Mouse (Mus musculus): ENCODE measurements around the gene Rnf38. TPM values are rescaled to one million over a fixed set of nuclear protein-coding genes. Genes with fewer than 3 reads are reported as not detected.

Rnf38 gene
- 38.9 and 40.6 TPM in 2 replicates for polyA plus RNA-seq (2015; fragmentation: Nextera tagmentation; extraction: Ambion mirVana)

DNA sequence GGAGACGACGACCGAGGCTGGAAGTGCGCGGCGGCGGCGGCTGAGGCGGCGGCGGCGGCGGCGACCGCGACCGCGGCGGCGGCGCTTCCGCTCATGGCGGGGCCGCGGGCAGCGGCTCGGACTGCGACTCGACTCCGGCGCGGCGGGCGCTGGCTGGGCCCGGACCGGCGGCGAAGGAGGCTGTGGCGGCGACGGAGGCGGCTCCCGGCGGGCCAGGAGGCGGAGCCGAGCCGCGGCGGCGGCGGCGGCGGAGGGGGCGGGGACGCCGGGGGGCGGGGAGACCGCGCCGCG lies at the start of gene Rnf38:
Gene Rnf38, minus strand, starts transcription at position 77 of the 291 bp plus-strand sequence.
- no peak for ATAC-seq (replicated peaks)
- H3K9ac ChIP-seq: peak within 1 kb of the TSS; percentile 84
- no peaks in the 10 kb centered on the region for H3K9me3 ChIP-seq
- no peaks in the 10 kb centered on the region for H3K36me3 ChIP-seq (replicated peaks)
- H3K27me3 ChIP-seq (replicated peaks): no peaks in the 10 kb centered on the region
- H3K4me3 ChIP-seq: peak within 1 kb of the TSS; percentile 53
- WGBS: 0% methylated on average over 6 of the region's 61 CpGs
- peaks cover 34% of the 10 kb centered on the region for H3K4me1 ChIP-seq
- H3K4me2 ChIP-seq: peak within 1 kb of the TSS; percentile 80
- H3K27ac ChIP-seq: peak within 1 kb of the TSS; percentile 85

DNA sequence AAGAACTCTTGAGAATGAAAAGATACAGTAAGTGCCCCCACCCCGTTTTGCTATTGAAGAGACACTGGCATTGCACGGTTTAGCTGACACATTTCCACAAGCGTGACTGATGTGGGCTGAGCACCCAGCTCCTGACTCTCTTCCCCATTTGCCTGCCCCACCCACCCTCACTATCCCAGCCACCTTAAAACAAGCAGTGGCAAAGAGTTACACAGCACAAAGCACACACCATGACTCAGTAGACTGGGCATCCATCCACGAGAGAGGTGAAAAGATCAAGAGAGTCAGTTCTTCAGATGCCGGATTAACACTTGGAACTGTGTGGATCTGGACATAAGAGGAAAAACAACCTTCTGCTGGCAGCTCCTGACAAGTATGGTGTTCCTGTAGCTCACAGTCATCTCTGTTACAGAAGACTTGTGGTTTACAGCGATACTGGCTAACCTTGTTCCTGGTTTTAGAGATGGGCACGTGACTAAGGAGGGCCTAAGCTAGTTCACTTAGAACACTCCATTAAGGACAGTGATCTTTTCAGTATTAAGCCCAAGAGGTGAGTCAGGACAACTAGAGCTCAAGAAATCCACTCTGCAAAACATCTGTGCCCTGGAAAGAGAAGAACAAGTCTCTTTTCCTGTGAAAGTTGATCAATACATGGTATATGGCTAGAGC lies 48.1 kb upstream of the Rnf38 start:
- no peak overlapping the region for H3K4me3 ChIP-seq
- 69% methylated on average over 7 of the region's 7 CpGs for WGBS
- no peak for ATAC-seq (replicated peaks)
- no peaks in the 10 kb centered on the region for H3K9me3 ChIP-seq
- no peaks in the 10 kb centered on the region for H3K27me3 ChIP-seq (replicated peaks)
- no peak overlapping the region for H3K27ac ChIP-seq
- H3K9ac ChIP-seq: no peak overlapping the region
- no peak overlapping the region for H3K4me2 ChIP-seq
- no peaks in the 10 kb centered on the region for H3K4me1 ChIP-seq
- no peaks in the 10 kb centered on the region for H3K36me3 ChIP-seq (replicated peaks)

DNA sequence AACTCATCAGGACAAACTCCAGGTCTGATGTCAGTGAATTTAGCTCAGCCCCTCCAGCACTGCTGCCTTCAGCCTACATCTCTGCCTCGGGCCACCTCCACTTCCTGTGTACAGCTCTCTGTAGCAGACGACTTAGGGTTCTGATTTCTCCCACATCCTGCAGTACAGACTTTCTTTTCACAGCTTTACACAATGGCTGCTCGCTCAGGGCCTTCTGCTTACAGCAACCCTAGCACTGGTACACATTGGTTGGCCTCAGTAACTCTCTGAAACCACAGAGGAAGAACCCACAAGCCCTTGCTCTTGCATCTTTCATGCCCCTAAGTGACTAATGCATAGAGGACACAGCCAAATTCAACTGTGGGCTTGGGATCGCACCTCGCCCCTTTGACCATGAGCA lies 37.5 kb upstream of the Rnf38 start:
- no peak overlapping the region for H3K4me2 ChIP-seq
- H3K4me3 ChIP-seq: no peak overlapping the region
- H3K36me3 ChIP-seq (replicated peaks): no peaks in the 10 kb centered on the region
- 75% methylated on average over 5 of the region's 5 CpGs for WGBS
- no peak overlapping the region for H3K9ac ChIP-seq
- H3K4me1 ChIP-seq: no peaks in the 10 kb centered on the region
- no peak overlapping the region for H3K27ac ChIP-seq
- no peaks in the 10 kb centered on the region for H3K9me3 ChIP-seq
- ATAC-seq (replicated peaks): no peak
- no peaks in the 10 kb centered on the region for H3K27me3 ChIP-seq (replicated peaks)

DNA sequence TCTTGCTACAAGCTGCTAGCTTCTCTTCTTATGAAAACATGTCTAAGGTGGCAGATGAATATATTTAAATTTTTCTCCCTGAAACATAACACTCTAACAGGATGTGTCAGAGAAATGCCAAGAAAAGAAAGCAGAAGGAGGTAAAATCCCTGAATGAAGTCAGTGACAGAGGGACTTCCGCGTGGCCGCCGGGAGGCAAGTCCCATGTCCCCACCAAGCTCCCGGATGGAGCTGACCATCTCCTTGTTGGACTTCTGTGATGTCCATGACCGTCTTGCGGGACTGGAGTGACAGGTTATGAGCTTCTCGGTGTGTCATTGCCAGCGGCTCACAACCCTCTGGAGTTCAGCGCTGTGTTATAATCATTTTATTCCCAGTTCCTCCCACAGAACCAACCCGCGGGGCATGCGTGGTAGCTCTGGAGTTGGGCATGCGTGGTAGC lies 35.8 kb upstream of the Rnf38 start:
- no peak overlapping the region for H3K4me3 ChIP-seq
- no peaks in the 10 kb centered on the region for H3K4me1 ChIP-seq
- H3K4me2 ChIP-seq: no peak overlapping the region
- H3K9ac ChIP-seq: no peak overlapping the region
- no peak overlapping the region for H3K27ac ChIP-seq
- ATAC-seq (replicated peaks): no peak
- H3K27me3 ChIP-seq (replicated peaks): no peaks in the 10 kb centered on the region
- no peaks in the 10 kb centered on the region for H3K9me3 ChIP-seq
- 92% methylated on average over 14 of the region's 14 CpGs for WGBS
- no peaks in the 10 kb centered on the region for H3K36me3 ChIP-seq (replicated peaks)

DNA sequence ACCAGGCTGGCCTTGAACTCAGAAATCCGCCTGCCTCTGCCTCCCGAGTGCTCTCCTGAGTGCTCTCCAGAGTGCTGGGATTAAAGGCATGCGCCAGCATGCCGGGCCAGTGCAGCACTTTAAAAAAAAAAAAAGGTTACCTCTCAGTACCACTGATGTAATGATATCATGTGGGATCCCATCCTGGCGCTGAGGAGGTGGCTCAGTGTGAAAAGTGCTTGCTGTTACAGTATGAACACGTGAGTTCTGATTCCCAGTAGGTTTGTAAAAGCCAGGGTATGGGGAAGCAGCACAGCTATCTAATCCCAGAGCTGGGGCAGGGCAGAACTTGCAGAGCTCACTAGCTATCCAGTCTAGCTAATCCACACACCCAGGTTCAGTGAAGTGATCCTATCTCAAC lies 33.8 kb upstream of the Rnf38 start:
- Histone ChIP-seq H3K4me1 (no peaks in the 10 kb centered on the region), H3K4me2 (no peak overlapping the region), H3K9ac (no peak overlapping the region), H3K36me3 (replicated peaks) (no peaks in the 10 kb centered on the region), H3K4me3 (no peak overlapping the region), H3K27ac (no peak overlapping the region), H3K27me3 (replicated peaks) (no peaks in the 10 kb centered on the region), H3K9me3 (no peaks in the 10 kb centered on the region)
- ATAC-seq (replicated peaks): no peak
- 91% methylated on average over 6 of the region's 6 CpGs for WGBS

DNA sequence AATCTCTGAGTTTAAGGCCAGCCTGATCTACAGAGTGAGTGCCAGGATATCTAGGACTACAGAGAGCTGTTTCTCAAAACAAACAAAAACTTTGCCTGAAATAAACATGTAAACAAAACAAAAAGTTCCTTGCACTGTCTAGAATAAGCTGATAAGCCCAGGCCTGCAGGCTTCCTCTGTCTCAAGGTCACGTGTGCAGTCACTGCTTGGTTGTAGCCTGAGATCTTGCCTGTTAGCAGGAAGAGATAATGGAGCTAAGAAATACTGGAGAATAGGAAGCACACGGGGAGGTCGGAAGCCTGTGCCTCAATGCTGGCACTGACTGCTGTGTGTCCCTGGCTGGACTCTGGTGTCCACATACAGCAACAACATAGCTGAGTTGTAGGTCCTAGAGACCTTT lies 31.9 kb upstream of the Rnf38 start:
- no peak overlapping the region for H3K9ac ChIP-seq
- ATAC-seq (replicated peaks): no peak
- no peaks in the 10 kb centered on the region for H3K9me3 ChIP-seq
- H3K27ac ChIP-seq: no peak overlapping the region
- H3K27me3 ChIP-seq (replicated peaks): no peaks in the 10 kb centered on the region
- 88% methylated on average over 3 of the region's 3 CpGs for WGBS
- H3K4me2 ChIP-seq: no peak overlapping the region
- no peaks in the 10 kb centered on the region for H3K36me3 ChIP-seq (replicated peaks)
- no peaks in the 10 kb centered on the region for H3K4me1 ChIP-seq
- H3K4me3 ChIP-seq: no peak overlapping the region

DNA sequence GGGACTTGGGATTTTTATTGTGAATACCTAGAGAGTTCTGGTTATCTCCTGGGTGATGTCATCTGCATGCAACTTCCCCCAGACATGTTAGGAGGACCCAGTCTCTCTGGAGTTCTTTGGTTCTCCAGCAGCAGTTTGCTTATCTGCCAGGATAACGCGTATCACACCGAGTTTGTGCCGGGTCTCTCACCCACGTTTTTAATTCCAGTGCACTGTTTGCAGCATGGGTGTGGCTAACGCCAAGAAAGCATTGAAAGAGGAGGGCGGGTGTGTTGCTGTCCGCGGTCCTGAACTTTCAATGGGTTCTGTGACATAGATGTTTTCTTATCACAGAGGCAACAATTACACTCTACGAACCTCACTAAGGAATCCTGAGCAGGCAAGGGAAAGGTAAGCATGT lies 26.7 kb upstream of the Rnf38 start:
- H3K36me3 ChIP-seq (replicated peaks): no peaks in the 10 kb centered on the region
- no peaks in the 10 kb centered on the region for H3K9me3 ChIP-seq
- no peak overlapping the region for H3K27ac ChIP-seq
- H3K9ac ChIP-seq: no peak overlapping the region
- no peak overlapping the region for H3K4me3 ChIP-seq
- no peaks in the 10 kb centered on the region for H3K4me1 ChIP-seq
- 4% methylated on average over 10 of the region's 10 CpGs for WGBS
- ATAC-seq (replicated peaks): no peak
- no peaks in the 10 kb centered on the region for H3K27me3 ChIP-seq (replicated peaks)
- H3K4me2 ChIP-seq: no peak overlapping the region

DNA sequence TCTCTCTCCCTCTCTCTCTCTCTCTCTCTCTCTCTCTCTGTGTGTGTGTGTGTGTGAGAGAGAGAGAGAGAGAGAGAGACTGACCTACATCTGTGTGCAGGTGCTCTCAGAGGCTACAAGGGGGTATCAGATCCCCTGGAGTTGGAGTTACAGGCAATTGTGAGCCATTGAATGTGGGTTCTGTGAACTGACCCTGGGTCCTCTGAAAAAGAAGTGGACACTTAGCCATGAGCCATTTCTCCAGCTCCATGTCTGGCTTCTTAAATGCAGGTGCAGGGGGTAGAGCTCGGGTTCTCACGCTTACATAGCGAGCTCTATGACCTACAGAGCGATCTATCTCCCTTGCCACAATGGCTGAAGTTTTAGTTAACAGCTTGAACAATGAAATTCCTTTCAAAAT lies 25.5 kb upstream of the Rnf38 start:
- no peak for ATAC-seq (replicated peaks)
- H3K9me3 ChIP-seq: no peaks in the 10 kb centered on the region
- no peak overlapping the region for H3K4me2 ChIP-seq
- no peak overlapping the region for H3K27ac ChIP-seq
- no peak overlapping the region for H3K4me3 ChIP-seq
- WGBS: 86% methylated on average over 4 of the region's 4 CpGs
- H3K36me3 ChIP-seq (replicated peaks): no peaks in the 10 kb centered on the region
- H3K4me1 ChIP-seq: no peaks in the 10 kb centered on the region
- no peak overlapping the region for H3K9ac ChIP-seq
- no peaks in the 10 kb centered on the region for H3K27me3 ChIP-seq (replicated peaks)

DNA sequence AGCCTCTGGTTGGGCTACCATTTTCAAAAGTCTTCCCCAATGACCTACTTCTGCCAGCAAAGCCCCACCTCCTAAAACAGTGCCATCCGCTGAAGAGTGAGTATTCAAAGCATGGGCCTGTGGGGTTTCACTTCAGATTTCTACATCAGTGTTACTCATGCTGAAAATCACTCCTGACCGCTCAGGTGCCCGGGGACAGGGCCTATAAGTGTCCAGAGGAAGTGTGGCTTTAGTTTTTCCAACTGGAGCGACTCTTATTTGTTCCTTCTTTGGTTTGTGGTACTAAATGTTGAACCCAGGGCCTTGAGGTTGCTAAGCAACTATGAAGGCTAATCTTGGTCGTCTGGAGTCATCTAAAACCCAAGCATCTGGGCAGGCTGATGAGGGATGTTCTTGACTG lies 21.0 kb upstream of the Rnf38 start:
- Histone ChIP-seq H3K27me3 (replicated peaks) (no peaks in the 10 kb centered on the region), H3K9me3 (no peaks in the 10 kb centered on the region), H3K4me2 (no peak overlapping the region), H3K27ac (no peak overlapping the region), H3K4me3 (no peak overlapping the region), H3K36me3 (replicated peaks) (no peaks in the 10 kb centered on the region), H3K4me1 (peaks cover 20% of the 10 kb centered on the region), H3K9ac (no peak overlapping the region)
- 79% methylated on average over 5 of the region's 5 CpGs for WGBS
- ATAC-seq (replicated peaks): no peak

DNA sequence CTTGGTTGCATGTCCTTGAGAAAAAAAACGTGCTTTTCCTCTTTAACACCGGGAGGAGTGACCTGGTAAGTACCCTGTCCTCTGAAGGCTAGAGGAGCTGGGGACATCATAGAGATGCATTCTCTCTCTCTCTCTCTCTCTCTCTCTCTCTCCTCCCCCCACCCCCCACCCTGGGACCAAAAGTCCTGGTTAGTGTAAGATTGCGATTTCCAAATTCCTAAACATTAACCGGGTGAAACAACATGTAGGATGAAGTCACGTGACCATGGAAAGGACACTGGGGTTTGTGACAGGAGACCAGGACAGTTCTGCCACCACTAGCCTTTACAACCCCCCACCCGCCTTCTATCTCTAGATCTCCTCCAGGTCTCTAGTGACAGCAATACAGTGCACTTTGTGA lies 19.6 kb upstream of the Rnf38 start:
- H3K4me2 ChIP-seq: peak overlapping the region; percentile 23; the same call in 1 of the 2 replicates
- H3K36me3 ChIP-seq (replicated peaks): no peaks in the 10 kb centered on the region
- 10% methylated on average over 6 of the region's 6 CpGs for WGBS

DNA sequence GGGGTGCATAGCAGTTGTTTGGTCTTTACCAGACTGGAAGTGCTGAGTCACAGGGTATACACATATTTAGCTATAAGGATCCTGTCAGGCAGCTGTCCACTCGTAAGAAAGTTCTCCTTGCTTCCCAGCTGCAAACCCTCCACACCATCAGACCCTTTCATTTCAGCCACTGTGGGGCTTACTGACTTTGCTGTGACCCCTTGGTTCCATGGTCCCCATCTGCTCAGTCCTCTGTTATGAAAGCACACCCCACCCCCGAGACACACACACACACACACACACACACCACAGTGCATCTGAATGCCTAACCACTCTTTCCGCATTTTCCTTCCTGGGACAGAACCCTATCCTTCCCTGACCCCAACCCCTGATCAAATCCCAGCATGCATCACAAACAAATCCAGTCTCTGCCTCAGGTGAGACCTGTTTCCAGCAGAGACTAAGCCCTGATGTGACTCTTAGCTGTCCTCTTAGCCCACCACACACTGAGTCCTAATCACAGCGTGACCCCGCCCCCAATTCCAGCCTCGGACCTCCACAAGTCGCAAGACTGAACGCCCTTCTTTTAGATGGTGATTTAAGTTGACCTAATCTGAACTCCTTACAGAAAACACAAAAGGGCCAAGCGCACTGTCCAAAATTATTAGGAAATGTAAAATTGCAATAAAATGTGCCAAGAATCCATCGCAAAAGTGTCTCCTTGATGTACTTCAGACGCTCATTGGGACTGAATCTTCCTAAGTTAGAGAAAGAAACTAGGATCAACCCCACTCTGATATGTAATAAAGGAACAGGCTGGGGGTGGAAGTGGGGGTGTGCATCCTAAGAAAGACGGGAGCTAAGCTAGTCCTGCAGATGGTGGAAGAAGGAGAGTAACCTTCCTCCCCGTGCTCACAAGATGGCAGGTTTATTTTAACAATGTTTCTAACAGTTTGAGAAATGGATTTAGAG lies 18.7 kb upstream of the Rnf38 start:
- Histone ChIP-seq H3K4me1 (peaks cover 38% of the 10 kb centered on the region), H3K27me3 (replicated peaks) (no peaks in the 10 kb centered on the region), H3K4me2 (peak overlapping the region; percentile 23; the same call in 1 of the 2 replicates), H3K9ac (no peak overlapping the region), H3K4me3 (no peak overlapping the region), H3K36me3 (replicated peaks) (no peaks in the 10 kb centered on the region), H3K9me3 (no peaks in the 10 kb centered on the region), H3K27ac (no peak overlapping the region)
- ATAC-seq (replicated peaks): no peak
- WGBS: 11% methylated on average over 13 of the region's 13 CpGs

More for the DNA sequence above, 19.6 kb upstream of the Rnf38 start:
- no peak overlapping the region for H3K27ac ChIP-seq
- no peak overlapping the region for H3K9ac ChIP-seq
- H3K4me1 ChIP-seq: peaks cover 30% of the 10 kb centered on the region
- H3K4me3 ChIP-seq: no peak overlapping the region
- no peak for ATAC-seq (replicated peaks)
- H3K9me3 ChIP-seq: no peaks in the 10 kb centered on the region
- no peaks in the 10 kb centered on the region for H3K27me3 ChIP-seq (replicated peaks)

DNA sequence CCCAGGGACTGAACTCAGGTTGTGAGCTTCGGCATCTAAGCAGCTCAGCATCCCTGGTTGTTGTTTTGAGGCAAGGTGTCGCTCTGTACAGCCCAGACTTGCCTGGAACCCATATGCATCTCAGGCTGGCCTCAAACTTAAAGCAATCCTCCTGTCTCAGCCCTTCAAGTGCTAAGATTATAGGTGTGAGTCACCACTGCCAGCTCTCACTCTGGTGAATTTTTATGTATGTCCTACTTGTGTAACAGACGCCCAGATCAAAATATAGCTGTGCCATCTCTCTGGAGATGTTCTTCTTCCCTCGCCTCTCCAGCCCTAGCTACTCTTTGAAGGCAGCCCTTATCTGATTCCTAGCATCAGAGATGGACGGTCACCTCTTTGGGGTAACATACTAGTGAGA lies 17.9 kb upstream of the Rnf38 start:
- Histone ChIP-seq H3K4me1 (peaks cover 43% of the 10 kb centered on the region), H3K27me3 (replicated peaks) (no peaks in the 10 kb centered on the region), H3K9me3 (no peaks in the 10 kb centered on the region), H3K9ac (no peak overlapping the region), H3K36me3 (replicated peaks) (no peaks in the 10 kb centered on the region), H3K27ac (no peak overlapping the region), H3K4me3 (no peak overlapping the region), H3K4me2 (no peak overlapping the region)
- 78% methylated on average over 5 of the region's 5 CpGs for WGBS
- no peak for ATAC-seq (replicated peaks)
